Mouse (Mus musculus): ENCODE measurements around the gene Nanos2. TPM values are rescaled to one million over a fixed set of nuclear protein-coding genes. Genes with fewer than 3 reads are reported as not detected.

Gene Nanos2
- not detected for total RNA-seq (2021)
- long read RNA-seq, experiment 1 = 0 reads
- long read RNA-seq, experiment 2 = 0 reads

DNA sequence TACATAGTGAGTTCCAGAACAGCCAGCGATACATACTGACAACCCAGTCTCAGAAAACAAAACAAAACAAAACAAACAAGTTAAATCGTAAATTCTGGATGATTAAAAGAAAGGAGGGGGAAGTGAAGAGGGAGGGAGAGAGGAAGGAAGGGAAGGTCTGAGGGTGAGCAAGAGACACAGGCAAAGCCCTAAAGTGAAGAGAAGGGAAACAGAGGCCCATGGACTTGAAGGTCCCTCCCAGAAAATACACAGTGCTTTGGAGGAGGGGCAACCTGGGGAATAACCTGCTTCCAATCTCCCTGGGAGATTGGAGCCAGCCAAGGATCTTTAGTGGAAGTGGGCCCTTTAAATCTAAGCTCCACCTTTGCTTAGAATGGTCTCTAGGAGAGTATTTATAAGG, at the start of gene Nanos2:
Nanos2 (plus strand) TSS at position 301 of the 400 bp plus-strand sequence.
- no peak for DNase-seq
- intact Hi-C loops (cut with DNase I) = no loop called here

DNA sequence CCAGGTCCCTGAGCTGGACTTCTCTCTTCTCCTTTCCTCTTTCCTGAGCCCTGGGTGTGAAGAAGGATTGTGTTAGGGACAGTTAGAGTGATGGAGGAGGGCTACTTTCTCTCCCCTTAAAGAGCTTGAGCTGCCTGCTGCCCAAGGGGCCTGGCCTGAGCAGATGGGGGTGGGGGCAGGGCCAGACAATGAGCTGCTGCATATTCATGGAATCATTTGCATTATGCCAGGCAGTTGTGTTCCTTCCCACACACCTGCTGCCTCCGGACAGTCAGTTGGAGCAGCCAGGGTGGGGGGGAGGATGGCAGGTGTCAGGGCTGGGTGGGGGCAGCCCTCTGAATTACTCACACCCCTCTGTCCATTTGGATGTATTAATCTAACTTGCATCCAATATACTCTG, 44.8 kb upstream of the Nanos2 start:
- intact Hi-C loops (cut with DNase I) = no loop called here

DNA sequence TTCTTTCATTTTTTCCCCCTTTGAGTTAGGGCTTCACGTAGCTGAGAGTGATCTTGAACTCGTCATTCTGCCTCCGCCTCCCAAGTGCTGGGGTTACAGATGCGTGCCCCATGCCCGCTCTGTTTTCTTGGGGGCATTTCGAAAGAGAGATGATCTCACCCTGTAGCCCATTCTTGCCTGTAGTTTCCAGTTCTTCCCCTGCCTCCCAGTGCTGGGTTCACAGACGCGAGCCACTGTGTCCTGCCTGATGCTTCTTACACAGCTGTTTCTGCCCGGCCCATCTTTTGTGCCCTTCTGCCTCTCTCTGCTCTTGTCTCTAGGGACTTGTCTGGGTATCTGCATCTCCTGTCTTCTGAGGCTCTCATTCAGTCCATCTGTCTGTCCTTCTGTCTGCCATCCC, 44.4 kb upstream of the Nanos2 start:
- intact Hi-C loops (cut with DNase I) = no loop called here
- no peak for DNase-seq

More for the DNA sequence above, 44.8 kb upstream of the Nanos2 start:
- no peak for DNase-seq

DNA sequence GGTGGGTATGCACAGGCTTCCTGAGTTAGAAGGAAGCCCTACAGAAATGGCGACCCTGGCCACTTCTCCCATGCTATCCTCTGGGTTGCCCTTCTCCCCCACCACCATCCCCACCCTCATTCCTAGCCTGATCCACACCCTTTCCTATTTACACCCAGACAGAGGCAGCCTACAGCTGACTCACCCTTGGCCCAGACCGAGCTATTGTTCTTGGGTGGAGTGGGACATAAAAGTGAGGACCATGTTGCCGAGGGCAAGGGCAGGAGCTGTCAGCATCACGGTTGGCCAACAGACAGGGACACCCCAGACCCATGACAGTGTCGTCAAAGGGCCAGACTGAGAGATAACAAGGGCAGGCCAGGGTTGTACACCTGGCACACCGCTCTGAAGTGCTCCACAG, 39.0 kb upstream of the Nanos2 start:
- peak; percentile 53 to 58 for DNase-seq
- intact Hi-C loops (cut with DNase I) = no loop called here

DNA sequence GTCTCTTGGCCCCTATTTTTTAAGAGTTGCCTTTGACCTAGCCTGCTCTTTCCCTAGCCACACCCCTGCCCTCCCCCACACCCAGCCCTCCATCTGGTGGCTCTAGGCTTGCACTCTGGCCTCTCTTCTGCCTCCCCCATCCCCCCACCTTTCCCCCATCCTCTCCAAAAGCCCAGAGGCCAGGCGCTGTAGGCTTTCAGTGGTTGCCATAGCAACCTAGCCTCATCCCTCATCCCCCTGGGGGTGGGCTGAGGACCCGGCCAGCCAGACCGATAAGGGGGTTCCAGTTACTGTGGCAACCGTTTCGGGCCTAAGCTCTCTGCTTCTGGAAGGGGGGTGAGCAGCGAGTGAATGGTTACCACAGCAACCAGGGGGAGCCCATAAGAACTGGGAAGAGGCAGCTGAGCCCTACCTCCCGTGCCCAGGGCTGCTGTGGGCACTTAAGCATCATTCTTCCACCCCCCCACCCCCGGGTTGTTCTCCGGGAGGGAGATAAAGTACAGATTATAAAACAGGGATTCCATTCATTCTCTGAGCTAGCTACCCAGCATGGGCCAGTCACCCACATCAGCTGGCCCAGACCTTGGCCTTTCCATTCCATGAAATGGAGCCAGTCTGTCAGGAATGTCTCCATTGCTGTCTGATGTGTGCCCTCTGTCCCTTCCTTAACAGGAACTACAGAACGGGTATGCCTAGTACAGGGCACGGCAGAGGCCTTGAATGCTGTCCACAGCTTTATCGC, 37.2 kb upstream of the Nanos2 start:
- intact Hi-C loops (cut with DNase I) = loop anchor here (2.0 kb wide), 1 partner anchor 23 kb away; no protein-coding TSS in a partner anchor

DNA sequence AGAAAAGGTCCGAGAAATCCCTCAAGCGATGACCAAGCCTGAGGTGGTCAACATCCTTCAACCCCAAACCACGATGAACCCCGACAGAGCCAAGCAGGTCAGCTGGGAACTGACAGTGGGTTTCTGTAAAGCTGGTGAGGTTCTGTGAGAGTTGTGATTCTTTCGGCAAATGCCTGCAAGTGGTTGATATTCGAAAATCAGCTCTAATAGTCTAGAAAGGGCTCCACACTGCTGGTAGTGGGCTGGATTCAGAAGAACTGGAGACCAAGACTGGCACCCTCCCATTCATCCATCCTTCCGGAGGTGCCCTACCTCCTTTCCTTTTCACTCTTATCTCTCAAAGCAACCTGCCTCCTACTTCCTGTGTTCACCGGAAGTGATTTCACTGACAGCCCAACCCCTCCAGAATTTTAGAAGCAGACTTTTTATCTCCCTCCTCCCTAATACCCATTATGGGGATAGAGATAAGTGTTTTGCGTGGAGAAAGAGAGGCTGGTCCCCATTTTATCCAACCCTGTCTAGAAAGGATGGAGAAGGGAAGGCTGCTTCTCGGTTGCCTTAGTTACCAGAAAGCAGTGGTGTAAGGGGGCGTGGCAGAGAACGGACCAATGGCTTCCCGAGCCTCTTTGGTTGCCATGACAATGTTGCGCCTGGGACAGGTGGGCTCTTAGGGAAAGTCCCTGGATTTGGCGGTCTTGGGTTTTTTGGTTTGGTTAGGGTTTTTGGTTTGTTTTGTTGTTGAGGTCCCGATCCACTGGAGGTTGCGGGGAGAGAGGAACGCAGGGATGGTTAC, 36.5 kb upstream of the Nanos2 start:
- DNase-seq = no peak
- intact Hi-C loops (cut with DNase I) = loop anchor here (2.0 kb wide), 1 partner anchor 24 kb away; no protein-coding TSS in a partner anchor

More for the DNA sequence above, 37.2 kb upstream of the Nanos2 start:
- no peak for DNase-seq

DNA sequence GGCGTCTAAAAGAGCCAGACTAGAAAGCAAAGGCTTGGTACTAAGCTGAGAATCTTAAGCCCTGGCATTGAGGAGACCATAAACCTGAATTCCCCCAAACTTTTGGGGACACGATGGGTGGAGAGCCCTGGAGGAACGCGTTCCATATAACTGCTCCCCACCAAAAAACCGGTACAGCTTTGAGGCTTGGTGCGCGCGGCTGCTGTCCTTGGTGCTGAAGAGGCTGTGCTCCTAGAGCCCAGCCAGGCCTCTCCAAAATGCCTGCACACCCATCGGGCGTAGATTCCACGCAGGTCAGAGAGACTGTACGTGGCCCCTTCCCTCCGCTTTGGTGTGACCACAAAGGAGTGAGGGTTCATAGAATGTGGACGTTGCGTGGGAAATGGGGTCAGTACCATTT, 35.8 kb upstream of the Nanos2 start:
- intact Hi-C loops (cut with DNase I) = loop anchor here (2.0 kb wide), 1 partner anchor 25 kb away; no protein-coding TSS in a partner anchor
- peak; percentile 65 to 75 for DNase-seq

DNA sequence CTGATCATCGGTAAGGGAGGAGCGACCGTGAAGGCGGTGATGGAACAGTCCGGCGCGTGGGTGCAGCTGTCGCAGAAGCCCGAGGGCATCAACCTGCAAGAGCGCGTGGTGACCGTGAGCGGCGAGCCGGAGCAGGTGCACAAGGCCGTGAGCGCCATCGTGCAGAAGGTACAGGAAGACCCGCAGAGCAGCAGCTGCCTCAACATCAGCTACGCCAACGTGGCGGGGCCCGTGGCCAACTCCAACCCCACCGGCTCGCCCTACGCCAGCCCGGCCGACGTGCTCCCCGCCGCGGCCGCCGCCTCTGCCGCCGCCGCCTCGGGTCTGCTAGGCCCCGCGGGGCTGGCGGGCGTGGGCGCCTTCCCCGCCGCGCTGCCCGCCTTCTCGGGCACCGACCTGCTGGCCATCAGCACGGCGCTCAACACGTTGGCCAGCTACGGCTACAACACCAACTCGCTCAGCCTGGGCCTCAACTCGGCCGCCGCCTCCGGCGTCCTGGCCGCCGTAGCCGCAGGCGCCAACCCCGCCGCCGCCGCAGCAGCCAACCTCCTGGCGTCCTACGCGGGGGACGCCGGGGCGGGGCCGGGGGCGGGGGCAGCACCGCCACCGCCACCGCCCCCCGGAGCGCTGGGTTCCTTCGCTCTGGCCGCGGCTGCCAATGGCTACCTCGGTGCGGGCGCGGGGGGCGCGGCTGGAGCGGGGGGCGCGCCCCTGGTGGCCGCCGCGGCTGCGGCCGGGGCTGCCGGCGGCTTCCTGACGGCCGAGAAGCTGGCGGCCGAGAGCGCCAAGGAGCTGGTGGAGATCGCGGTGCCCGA, 29.4 kb upstream of the Nanos2 start:
- intact Hi-C loops (cut with DNase I) = no loop called here

DNA sequence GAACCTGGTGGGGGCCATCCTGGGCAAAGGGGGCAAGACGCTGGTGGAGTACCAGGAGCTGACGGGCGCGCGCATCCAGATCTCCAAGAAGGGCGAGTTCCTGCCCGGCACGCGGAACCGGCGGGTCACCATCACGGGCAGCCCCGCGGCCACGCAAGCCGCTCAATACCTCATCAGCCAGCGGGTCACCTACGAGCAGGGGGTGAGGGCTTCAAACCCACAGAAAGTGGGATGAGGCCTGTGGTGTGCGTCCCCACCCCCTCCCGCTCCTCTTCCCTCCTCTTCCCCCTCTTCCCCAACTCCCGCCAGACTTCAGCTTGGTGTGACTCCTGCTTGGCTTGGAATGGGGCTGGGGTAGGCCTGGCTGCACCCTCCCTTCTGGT, 28.8 kb upstream of the Nanos2 start:
- intact Hi-C loops (cut with DNase I) = no loop called here
- no peak for DNase-seq

More for the DNA sequence above, 29.4 kb upstream of the Nanos2 start:
- DNase-seq = peak; percentile 67 to 75

DNA sequence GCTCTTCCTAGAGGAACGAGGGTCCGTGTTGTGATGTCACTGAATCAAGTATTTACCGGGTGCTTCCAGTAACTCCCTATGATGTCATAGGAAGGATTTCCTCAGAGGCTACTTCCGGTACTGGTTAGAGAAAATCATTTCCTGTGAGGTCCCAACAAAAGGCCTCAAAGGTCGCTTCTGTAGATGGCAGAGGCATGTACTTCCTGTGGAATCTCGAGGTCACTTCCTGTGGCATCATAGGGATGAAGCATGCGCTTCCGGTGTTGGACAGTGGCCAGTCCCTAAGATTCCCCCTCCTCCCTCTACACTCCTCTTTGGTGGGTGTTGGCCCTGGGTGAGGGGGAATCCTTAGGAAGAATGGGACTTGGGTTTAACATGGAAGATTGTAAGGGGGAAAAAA, 27.8 kb upstream of the Nanos2 start:
- DNase-seq = peak; percentile 32 to 44
- intact Hi-C loops (cut with DNase I) = no loop called here

DNA sequence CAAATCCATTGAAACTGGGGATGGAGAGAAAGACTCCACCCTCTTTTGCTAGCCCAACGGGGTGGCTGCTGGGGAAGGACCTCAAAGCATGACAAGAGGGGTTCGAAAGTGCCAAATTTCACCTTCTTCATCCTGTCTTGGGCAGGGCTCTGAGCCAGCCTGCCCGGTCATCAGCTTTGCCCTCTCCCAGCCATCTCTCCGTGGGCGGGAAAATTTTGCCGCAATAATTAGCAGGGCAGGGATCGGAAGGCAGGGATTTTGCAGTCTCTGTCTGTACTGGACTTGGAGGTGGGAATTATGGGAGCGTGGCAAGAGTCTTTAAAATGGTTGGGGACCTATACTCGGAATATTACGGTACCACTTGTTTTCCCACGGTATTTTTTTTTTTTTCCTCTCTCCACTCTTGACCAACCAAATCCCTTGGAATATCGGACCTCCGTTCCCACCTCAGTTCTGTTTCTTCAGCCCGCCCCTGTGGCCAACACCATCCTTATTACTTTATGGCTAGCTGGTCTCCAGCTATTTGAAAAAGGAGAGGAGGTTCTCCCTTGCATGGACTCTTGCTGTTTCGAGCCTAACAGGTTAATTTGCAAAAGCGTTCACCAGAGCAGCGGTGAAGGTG, 24.9 kb upstream of the Nanos2 start:
- intact Hi-C loops (cut with DNase I) = loop anchor here (10.0 kb wide), 1 partner anchor 57 kb away; no protein-coding TSS in a partner anchor
- DNase-seq = no peak

DNA sequence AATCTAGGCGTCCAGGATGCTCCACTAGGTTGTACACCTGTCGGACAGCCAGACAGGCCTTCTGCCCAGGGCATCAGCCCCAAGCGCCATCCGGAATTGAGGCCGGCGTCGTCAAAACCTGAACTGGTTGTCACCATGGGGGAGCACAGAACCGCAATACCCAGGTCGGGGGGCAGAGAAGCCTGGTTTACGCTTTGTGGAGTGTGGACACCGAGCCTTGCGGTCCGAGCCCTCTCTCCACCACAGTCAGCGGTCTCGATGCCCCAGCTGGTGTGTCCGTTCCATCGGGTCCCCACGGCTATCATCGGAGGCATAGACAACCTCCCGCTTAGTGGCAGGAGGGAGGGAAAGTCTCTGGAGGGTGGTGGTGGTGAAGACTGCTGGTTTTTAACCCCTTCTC, 24.4 kb upstream of the Nanos2 start:
- no peak for DNase-seq
- intact Hi-C loops (cut with DNase I) = loop anchor here (10.0 kb wide), 1 partner anchor 58 kb away; no protein-coding TSS in a partner anchor

DNA sequence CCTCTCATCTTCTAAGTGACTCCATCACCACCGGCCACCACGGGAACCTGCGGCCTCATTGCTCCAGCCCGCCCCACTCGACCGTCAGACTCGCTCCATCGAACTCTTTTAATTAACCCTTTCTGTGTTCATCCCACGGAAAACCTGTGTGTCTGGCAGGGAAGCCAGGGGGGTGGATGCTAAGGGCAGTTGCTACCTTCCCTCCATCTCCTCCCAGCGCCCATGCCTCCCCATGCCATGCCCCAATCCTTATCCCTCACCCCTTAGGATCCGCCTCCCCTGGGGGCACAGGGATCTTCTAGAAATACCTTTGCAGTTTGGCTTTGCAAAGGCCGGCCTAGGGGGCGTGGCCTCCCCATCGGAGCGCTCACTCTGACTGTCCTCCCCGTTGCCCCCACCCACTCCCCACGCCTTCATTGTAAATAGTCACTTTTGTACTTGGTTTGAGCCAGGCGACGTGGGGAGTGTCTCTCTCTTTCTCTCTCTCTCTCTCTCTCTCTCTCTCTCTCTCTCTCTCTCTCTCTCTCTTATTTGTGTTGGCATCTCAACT, 23.8 kb upstream of the Nanos2 start:
- no peak for DNase-seq
- intact Hi-C loops (cut with DNase I) = loop anchor here (10.0 kb wide), 1 partner anchor 59 kb away; no protein-coding TSS in a partner anchor

DNA sequence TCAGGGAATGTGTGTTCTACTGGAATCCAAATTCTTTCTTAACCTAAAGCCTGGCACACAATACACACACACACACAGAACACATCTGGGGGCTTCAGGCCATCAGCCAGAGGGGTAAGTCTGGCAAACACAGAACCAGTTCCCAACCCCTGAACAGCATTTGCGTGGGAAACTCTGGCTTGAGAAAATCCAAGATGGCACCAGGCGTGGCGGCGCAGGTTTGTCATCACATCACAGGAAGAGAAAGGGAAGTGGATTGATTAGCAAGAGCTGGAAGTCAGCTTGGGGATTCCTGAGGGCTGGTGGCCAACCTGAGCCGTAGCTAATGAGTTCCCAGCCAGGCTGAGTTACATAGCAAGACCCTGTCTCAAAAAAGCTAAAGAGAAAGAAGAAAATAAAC, 21.9 kb upstream of the Nanos2 start:
- intact Hi-C loops (cut with DNase I) = loop anchor here (10.0 kb wide), 1 partner anchor 61 kb away; no protein-coding TSS in a partner anchor
- DNase-seq = no peak

DNA sequence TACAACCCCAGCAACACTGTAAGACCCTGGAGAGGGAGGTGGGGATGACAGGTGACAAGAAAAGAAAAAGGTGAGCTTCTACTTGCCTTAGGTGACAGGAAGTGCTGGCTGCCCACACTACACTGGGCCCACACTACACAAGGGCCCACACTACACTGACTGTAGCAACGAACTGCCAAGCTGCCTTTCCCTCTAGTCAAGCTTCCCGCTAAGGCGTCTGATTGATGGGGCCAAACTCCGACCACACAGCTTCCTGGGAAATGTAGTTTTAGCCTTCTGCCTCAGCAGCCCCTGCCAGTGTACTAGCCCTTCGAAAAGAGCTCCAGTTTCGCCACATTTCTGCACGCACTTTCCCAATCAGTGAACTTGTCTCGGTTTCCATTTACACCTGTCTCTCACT, 19.6 kb upstream of the Nanos2 start:
- intact Hi-C loops (cut with DNase I) = loop anchor here (2.0 to 10.0 kb wide), 2 partner anchors 45 to 63 kb away; no protein-coding TSS in a partner anchor
- DNase-seq = no peak

DNA sequence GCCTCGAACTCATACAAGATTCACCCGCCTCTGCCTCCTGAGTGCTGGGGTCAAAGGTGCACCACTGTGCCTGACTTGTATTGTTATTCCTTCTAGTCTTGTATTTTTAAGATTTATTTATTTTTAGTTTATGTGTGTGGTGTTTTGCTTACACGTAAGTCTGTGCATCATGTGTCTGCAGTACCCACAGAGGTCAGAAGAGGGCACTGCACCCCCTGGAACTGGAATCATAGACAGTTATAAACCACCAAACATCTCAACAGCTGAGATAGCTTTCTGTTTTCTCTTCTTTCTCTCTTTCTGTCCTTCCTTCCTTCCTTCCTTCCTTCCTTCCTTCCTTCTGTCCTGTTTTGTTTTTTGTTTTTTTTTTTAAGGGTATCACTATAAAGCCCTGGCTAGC, 16.2 kb upstream of the Nanos2 start:
- DNase-seq = no peak
- intact Hi-C loops (cut with DNase I) = no loop called here

DNA sequence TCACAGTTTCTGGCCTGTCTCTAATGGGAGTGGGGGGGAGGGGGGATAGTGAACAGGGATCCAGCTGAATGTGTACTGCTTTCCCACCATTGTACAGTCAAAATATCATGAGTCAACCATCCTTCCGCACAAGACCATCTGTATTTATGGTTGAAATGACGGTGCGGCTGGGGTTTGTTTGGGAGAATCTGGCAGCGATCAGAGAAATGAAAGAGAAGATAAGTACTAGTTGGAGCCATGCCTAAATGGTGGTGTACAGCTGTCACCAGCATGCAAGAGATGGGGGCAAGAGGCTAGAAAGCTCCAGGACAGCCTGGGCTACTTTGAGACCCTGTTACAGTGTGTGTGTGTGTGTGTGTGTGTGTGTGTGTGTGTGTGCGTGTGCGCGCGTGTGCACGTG, 8.8 kb upstream of the Nanos2 start:
- no peak for DNase-seq

DNA sequence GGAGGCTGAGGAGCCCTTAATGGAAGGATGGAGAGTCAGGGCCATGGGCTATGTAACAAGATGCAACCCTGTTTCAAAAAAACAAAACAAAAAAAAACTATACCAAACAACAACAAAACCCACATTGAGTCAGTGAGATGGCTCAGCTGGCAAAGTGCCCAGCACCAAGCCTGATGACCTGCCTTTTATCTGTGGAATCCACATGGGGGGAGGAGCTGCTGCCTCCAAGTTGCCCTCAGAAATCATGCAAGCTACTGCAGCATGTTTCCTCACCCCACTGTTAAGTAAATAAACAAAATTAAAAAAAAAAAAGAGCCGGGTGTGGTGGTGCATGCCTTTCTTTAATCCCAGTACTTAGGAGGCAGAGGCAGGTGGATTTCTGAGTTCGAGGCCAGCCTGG, 697 bp upstream of the Nanos2 start:
- intact Hi-C loops (cut with DNase I) = no loop called here
- no peak for DNase-seq

More for the DNA sequence above, 8.8 kb upstream of the Nanos2 start:
- intact Hi-C loops (cut with DNase I) = no loop called here

DNA sequence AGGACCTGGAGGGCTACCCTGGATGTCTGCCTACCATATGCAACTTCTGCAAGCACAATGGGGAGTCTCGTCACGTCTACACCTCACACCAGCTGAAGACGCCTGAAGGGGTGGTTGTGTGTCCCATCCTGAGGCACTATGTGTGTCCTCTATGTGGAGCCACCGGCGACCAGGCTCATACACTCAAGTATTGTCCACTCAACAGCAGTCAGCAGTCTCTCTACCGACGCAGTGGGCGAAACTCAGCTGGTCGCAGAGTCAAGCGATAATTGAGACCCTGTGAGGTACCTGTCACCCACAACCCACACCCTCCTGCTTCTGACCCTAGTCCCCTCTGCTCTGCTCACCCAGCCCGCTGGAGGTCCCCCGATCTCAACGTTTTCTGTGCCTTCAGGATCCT, 547 bp downstream of the Nanos2 start:
- no peak for DNase-seq
- intact Hi-C loops (cut with DNase I) = no loop called here

DNA sequence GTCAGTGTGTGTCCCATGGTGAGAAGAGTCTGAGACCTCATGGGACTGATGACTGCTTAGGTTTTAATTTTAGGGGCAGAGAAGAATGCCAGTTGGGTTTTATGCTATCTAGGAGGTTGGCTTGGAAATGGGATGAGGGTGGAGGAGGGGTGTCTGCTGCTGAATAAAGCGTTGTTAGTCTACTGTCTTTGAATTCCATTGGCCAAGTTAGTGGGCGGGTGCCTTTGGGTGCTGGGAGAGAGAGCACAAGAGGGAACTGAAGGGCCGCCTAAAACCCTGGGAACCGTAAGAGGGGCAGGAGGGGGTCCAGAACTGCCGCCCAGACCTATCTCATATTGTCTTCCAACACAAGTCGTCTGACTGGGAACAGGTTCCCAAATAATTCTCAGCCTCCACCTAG, 1.6 kb downstream of the Nanos2 start:
- intact Hi-C loops (cut with DNase I) = no loop called here

More for the DNA sequence above, 1.6 kb downstream of the Nanos2 start:
- DNase-seq = no peak
